Mouse (Mus musculus) bone marrow macrophage, adult 2 months (primary cell): Measurements from ENCODE around the gene Pip4p1.

Source experiments
- CTCF ChIP-seq: IDR thresholded peaks from 2 replicates; pipeline ENCODE4 v1.5.1; 2012; ENCODE audit warnings: low read depth, mild to moderate bottlenecking, low read length, moderate library complexity
- POLR2A ChIP-seq: IDR thresholded peaks from 2 replicates; pipeline ENCODE4 v1.6.1; 2012; ENCODE audit warnings: mild to moderate bottlenecking, low read depth, low read length, borderline replicate concordance

- TF ChIP-seq POLR2A, result no peak
- TF ChIP-seq CTCF, result no peak
Observed at GRCm38 (mm10) chr14:50970822-50971221, 40.2 kb upstream of the Pip4p1 start.
